Mouse (Mus musculus) liver, embryonic 13.5 days (tissue): ENCODE data around the gene Ercc6l. TPM values are rescaled to one million over a fixed set of nuclear protein-coding genes. Genes with fewer than 3 reads are reported as not detected.

ENCODE experiments used
- ATAC-seq: fragments of 200-750 bp; cut with Nextera tagmentation; 2 replicates; pipeline ENCODE4 v1.8.0; 2017; ENCODE audit warnings: low read depth, mild to moderate bottlenecking, moderate number of reproducible peaks, moderate library complexity
- DNase-seq: peaks from one replicate; pipeline ENCODE4 v3.0.0; 2022
- H3K27ac ChIP-seq: fragments of 300-500 bp; sonication (generic); 2 replicates; pipeline ENCODE4 v1.5.1; 2015; ENCODE audit warnings: moderate library complexity, mild to moderate bottlenecking, inconsistent platforms
- H3K27me3 ChIP-seq: fragments of 300-500 bp; sonication (generic); 2 replicates; pipeline ENCODE4 v1.6.1; 2015; ENCODE audit warnings: mild to moderate bottlenecking, inconsistent platforms
- H3K36me3 ChIP-seq: fragments of 300-500 bp; sonication (generic); 2 replicates; pipeline ENCODE4 v1.6.1; 2015; ENCODE audit warnings: mild to moderate bottlenecking, inconsistent platforms
- H3K4me1 ChIP-seq: fragments of 300-500 bp; sonication (generic); replicated peaks from 2 replicates; pipeline ENCODE4 v1.6.1; 2015; ENCODE audit warnings: inconsistent platforms
- H3K4me2 ChIP-seq: fragments of 300-500 bp; sonication (generic); 2 replicates; pipeline ENCODE4 v1.6.1; 2015; ENCODE audit warnings: inconsistent platforms, mild to moderate bottlenecking, moderate library complexity
- H3K4me3 ChIP-seq: fragments of 300-500 bp; sonication (generic); replicated peaks from 2 replicates; pipeline ENCODE4 v1.5.1; 2015; ENCODE audit warnings: mild to moderate bottlenecking, inconsistent platforms
- H3K9ac ChIP-seq: fragments of 300-500 bp; sonication (generic); 2 replicates; pipeline ENCODE4 v1.6.1; 2015; ENCODE audit warnings: mild to moderate bottlenecking, inconsistent platforms
- H3K9me3 ChIP-seq: fragments of 300-500 bp; sonication (generic); replicated peaks from 2 replicates; pipeline ENCODE4 v1.6.1; 2016; ENCODE audit warnings: inconsistent platforms
- WGBS: fragments of 180-500 bp; shearing (Covaris S2); methylation state at CpG from one replicate; pipeline ENCODE4 v1.1.7; 2015; ENCODE audit not compliant: insufficient replicate concordance; 5-methylcytosine and 5-hydroxymethylcytosine counted together
- polyA plus RNA-seq: library from polyadenylated mRNA; unstranded; fragments of >200 nt; fragmentation: Nextera tagmentation; extraction: Ambion mirVana; gene quantifications from 2 replicates; pipeline ENCODE4 v1.2.1, GENCODE M21; 2015

The Ercc6l gene
- polyA plus RNA-seq, result 11.9 and 16.2 TPM in 2 replicates

DNA sequence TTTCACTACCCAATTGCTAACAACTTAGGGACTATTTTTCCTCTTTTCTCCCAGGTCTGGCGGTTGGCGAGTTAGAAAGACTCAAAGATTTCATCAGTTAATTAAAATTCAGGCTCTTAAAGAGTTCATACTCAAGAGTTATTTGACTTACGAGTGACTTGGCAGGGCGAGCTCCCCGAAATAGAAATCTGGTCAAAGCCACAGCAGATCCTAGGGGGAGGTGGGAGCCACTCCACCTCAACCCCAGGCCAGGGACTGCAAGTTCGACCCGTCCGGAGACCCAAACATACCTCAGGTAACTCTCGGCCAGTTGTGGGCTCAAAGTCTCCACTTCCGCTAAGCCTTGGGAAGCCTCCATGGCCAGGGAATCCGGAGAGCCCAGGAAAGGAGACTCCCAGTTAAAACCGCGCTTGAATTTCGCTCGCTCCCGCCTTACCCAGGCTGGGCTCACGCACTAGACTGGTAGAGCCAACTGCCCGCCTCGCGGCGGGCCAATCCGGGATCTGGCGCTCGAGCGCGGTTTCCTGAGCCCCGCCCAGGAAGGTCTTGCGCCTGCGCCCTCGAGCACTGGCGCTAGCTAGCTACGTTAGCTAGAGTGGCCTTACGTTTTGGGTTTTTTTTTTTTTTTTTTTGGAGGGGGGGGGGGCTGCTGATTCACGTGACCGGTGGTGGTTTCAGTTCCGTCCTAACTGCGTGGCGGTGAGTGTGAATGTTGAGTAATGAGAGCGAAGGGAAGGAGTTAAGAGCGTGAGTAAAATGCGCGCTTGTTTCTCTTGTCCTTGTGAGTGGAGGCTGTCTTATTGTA is at the start of gene Ercc6l:
Gene Ercc6l, minus strand, starts transcription at position 474 of the 805 bp plus-strand sequence.
- Histone ChIP-seq H3K9ac (peak within 1 kb of the TSS; percentile 80), H3K9me3 (no peaks in the 10 kb centered on the region), H3K27ac (peak within 1 kb of the TSS; percentile 83), H3K4me1 (peaks cover 16% of the 10 kb centered on the region), H3K4me3 (peak within 1 kb of the TSS; percentile 72), H3K27me3 (no peaks in the 10 kb centered on the region), H3K4me2 (peak within 1 kb of the TSS; percentile 61), H3K36me3 (peaks cover 3% of the 10 kb centered on the region; the same call in 1 of the 2 replicates)
- ATAC-seq (peak; percentile 99), DNase-seq (peak; percentile 87)
- WGBS, result 9% methylated on average over 42 of the region's 42 CpGs

DNA sequence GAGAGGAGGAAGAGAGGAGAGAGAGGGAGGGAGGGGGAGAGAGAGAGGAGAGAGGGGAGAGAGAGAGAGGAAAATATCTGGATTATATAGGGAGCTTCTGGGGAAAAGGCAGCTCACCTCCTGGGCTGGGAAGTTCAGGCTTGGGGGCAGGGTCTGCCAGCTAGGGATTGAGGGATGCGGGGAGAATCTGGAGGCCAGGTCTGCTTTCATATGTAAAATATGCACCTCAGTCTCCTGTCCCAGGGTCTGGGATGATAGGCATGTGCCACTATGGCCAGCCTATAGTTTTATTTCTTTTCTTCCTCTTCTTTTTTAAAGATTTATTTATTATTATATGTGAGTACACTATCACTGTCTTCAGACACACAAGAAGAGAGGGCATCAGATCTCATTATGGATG is 33.9 kb upstream of the Ercc6l start:
- Histone ChIP-seq H3K4me1 (peaks cover 9% of the 10 kb centered on the region), H3K4me3 (no peak overlapping the region), H3K27me3 (0 out of 2 replicates have a peak, but pooled peaks cover 4% of the 10 kb centered on the region), H3K36me3 (peaks cover 16% of the 10 kb centered on the region), H3K4me2 (no peak overlapping the region), H3K9me3 (no peaks in the 10 kb centered on the region), H3K27ac (no peak overlapping the region), H3K9ac (no peak overlapping the region)
- no peak for DNase-seq
- 75% methylated on average over 1 of the region's 1 CpGs for whole genome bisulfite sequencing
- no peak for ATAC-seq

DNA sequence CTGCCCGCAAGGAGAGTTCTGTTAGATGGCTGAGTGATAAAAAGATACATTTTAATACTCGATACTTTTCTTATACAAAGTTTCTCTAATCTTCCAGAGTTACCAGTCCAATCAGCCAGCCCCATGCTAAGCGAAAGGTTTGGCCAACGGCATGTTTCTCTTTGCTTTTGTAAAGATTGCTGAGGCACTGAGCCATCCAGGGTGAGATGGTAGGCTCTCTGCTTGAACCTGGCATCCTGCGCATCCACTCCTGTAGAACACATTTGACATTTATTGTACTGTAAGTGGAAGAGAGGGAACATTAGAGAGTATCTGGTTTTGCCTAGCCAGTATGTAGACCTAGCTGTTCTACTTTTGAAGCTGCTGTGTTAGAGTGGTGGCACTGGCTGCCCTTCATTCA is 32.7 kb upstream of the Ercc6l start:
- 45% methylated on average over 5 of the region's 5 CpGs for WGBS
- peaks cover 27% of the 10 kb centered on the region for H3K36me3 ChIP-seq
- DNase-seq (no peak), ATAC-seq (peak; percentile 29; the same call in 1 of the 2 replicates)
- peaks cover 12% of the 10 kb centered on the region for H3K4me1 ChIP-seq
- peak overlapping the region; percentile 68 for H3K4me3 ChIP-seq
- no peaks in the 10 kb centered on the region for H3K9me3 ChIP-seq
- 0 out of 2 replicates have a peak, but pooled peaks cover 4% of the 10 kb centered on the region for H3K27me3 ChIP-seq
- H3K4me2 ChIP-seq, result peak overlapping the region; percentile 69
- H3K9ac ChIP-seq, result peak overlapping the region; percentile 33; the same call in 1 of the 2 replicates
- H3K27ac ChIP-seq, result no peak overlapping the region

DNA sequence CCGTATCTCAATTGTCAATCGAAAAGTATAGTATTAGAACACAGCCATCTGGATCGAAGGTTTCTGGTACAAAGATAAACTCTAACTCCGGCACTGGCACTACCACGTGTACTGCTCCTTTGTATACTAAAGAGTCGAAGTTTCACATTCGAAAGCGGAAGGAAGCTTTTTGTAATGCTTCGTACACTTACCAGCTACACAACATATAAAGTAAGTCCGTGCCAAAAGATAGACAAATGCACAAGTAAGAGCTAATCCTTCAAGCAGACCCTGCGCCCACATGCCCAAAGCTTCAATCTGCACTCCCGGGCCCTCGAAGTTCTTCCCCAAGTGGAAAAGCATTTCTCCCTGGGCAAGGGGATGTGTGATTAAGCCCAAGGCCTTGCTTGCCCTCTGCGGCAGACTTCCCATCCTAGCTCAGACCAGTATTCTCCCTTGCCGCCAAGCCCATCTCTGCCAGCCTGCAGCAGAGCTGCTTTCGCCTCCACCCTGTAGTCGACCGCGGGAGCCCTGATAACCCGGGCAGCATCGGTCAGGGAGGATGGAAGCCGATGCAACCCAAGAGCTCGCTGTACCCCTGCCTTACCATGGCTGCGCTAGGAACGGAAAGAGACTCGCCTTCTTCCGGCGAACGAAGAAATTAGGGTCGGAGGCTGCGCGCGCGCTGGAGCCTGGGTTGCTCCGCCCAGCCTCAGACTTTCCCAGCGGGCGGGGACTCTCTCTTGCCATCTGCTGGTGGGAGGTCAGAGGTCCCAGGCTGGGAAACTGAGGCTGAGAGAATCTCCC is 32.0 kb upstream of the Ercc6l start, which contains the start of gene Rps4x:
Gene Rps4x, minus strand, starts transcription at position 683 of the 786 bp plus-strand sequence.
- peak within 1 kb of the TSS; percentile 78 for H3K9ac ChIP-seq
- peak within 1 kb of the TSS; percentile 79 for H3K27ac ChIP-seq
- H3K36me3 ChIP-seq, result peaks cover 34% of the 10 kb centered on the region
- H3K4me3 ChIP-seq, result peak within 1 kb of the TSS; percentile 68
- peak within 1 kb of the TSS; percentile 69 for H3K4me2 ChIP-seq
- peaks cover 12% of the 10 kb centered on the region for H3K4me1 ChIP-seq
- 0 out of 2 replicates have a peak, but pooled peaks cover 4% of the 10 kb centered on the region for H3K27me3 ChIP-seq
- DNase-seq, result peak; percentile 69
- no peaks in the 10 kb centered on the region for H3K9me3 ChIP-seq
- WGBS, result 17% methylated on average over 37 of the region's 37 CpGs
- ATAC-seq, result peak; percentile 83

DNA sequence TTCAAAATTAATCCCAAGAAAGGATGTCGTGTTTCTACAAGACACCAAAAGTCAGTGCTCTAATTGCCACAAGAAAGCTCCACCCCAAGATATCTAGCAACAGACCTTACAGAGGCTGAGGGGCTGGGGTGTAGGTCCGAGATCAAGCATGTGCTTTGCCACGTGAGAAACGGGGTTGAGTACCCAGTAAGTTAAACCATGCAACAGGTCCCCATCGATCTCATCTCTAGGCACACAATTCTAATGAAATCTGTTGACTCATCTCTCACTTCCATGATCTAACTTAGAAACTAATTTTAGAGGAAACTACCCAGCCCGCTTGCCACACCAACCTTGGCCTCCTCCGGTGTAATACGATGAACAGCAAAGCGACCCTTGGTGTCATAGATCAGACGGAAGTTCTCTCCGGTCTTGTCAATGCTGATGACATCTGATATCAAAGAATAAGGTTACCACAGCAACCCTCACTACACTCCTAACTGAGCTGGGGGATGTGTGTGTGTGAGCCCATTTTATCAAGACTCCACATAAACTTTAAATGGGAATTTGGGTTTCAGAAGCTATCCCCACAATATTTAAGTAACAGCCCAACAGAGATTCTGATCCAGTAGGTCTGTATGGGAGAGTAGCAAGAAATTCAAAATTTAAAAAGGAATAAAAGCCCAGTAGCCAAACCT is 30.3 kb upstream of the Ercc6l start:
- WGBS, result 29% methylated on average over 11 of the region's 11 CpGs
- H3K9ac ChIP-seq, result peak overlapping the region; percentile 78
- ATAC-seq (no peak), DNase-seq (no peak)
- peaks cover 45% of the 10 kb centered on the region for H3K36me3 ChIP-seq
- no peaks in the 10 kb centered on the region for H3K27me3 ChIP-seq
- H3K4me1 ChIP-seq, result peaks cover 12% of the 10 kb centered on the region
- peak overlapping the region; percentile 79 for H3K27ac ChIP-seq
- H3K4me3 ChIP-seq, result peak overlapping the region; percentile 68
- H3K4me2 ChIP-seq, result peak overlapping the region; percentile 69
- no peaks in the 10 kb centered on the region for H3K9me3 ChIP-seq

DNA sequence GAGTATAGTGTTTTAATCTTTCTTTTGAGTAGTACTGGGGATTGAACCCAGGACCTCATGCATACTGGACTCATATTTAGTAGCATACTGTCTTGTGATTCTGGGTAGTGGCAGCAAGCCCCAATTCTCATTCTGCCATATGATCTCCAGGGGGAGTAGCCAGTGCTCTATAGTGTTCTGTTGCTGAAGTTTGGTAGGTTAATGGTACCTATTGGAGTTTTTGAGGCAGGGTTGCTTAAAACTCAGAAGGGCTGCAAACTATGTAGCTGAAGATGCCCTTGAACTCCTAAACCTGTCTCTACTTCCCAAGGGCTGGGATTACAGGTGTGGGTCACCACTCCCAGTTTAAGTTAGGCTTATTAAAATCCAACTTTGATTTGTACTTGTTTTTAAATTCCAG is 25.7 kb upstream of the Ercc6l start:
- H3K36me3 ChIP-seq, result peaks cover 45% of the 10 kb centered on the region
- ATAC-seq (no peak), DNase-seq (no peak)

DNA sequence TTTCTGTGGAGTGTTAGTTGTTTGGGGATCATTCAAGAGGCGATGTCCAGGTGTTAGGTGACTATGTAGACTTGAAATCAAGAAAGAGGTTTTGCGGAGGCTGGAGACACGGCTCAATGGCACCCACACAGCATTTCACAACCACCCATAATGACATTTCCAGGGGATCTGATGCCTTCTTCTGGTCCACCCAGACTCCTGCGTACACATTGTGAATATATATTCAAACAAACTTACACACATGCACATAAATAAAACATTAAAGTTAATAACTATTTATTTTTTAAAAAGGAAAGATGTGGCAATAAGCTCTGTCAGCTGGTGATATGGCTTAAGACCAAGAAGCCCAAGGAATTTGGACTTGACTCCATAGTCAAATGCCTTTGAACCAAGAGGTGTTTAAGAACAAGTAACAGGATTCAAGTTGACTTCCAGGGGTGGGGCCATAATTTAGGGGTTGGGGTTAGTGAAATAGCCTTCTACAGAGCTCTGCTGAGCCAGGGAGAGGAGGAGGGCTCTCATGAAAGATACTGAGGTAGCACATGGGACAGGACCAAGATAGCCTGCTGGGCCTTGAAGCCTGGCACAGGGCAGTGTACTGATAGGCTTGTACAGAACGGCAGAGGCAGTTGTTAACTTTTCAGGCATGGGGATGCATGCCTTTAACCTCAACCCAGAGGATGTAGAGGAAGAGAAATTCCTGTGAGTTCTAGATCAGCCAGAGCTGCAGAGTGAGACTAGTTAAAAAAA is 18.8 kb upstream of the Ercc6l start:
- 73% methylated on average over 5 of the region's 5 CpGs for WGBS

More for the DNA sequence above, 25.7 kb upstream of the Ercc6l start:
- Histone ChIP-seq H3K4me2 (no peak overlapping the region), H3K27ac (no peak overlapping the region), H3K27me3 (no peaks in the 10 kb centered on the region), H3K4me1 (peaks cover 18% of the 10 kb centered on the region), H3K4me3 (no peak overlapping the region), H3K9ac (no peak overlapping the region), H3K9me3 (no peaks in the 10 kb centered on the region)

DNA sequence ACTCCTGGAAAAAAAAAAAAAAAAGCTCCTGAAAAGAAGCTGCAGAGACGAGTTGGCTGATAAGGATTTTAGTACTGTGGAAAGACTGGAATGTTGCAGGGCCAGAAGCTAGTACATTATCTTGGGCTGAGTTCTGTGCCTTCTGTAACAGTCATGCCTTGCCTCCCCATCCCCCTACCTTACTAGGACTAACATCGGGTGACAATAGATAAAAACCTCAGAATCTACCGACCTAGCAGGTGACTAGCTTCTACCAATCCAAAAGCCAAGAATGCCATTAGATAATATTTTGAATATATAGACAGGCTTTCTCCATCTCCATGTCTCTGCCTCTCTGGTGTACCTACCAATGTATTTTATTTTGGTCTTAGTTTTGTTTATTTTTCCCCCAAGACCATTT is 14.0 kb upstream of the Ercc6l start:
- no peak overlapping the region; the same call in 1 of the 2 replicates for H3K9ac ChIP-seq
- DNase-seq (peak; percentile 26), ATAC-seq (peak; percentile 89)
- peaks cover 10% of the 10 kb centered on the region; the same call in 1 of the 2 replicates for H3K4me1 ChIP-seq
- WGBS, result 13% methylated on average over 3 of the region's 3 CpGs
- no peak overlapping the region for H3K4me2 ChIP-seq
- H3K27ac ChIP-seq, result peak overlapping the region; percentile 45; the same call in 1 of the 2 replicates
- H3K9me3 ChIP-seq, result no peaks in the 10 kb centered on the region
- H3K4me3 ChIP-seq, result no peak overlapping the region
- H3K27me3 ChIP-seq, result peaks cover 2% of the 10 kb centered on the region; the same call in 1 of the 2 replicates
- no peaks in the 10 kb centered on the region for H3K36me3 ChIP-seq

More for the DNA sequence above, 18.8 kb upstream of the Ercc6l start:
- ATAC-seq, result peak; percentile 68; the same call in 1 of the 2 replicates
- Histone ChIP-seq H3K4me1 (peaks cover 11% of the 10 kb centered on the region), H3K4me3 (no peak overlapping the region), H3K4me2 (no peak overlapping the region), H3K9me3 (no peaks in the 10 kb centered on the region), H3K27ac (no peak overlapping the region), H3K9ac (no peak overlapping the region), H3K27me3 (no peaks in the 10 kb centered on the region), H3K36me3 (no peaks in the 10 kb centered on the region)
- DNase-seq, result no peak

DNA sequence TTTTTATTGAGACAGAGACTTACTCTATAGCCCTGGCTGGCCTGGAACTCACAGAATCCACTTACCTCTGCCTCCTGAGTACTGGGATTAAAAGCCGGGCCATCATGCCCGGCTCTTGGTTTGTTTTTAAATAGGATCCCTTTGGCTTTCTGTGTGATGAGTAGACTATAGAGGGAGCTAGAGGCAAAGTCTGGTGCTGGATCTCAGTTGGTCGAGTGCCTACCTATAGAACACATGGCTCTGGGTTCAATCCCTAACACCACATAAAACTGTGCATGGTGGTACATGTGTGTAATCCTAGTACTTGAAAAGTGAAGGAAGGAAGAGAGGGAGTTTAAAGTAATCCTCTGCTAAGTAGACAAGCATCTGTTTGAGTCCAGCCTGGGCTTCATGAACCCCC is 13.2 kb upstream of the Ercc6l start:
- Histone ChIP-seq H3K4me1 (peaks cover 10% of the 10 kb centered on the region; the same call in 1 of the 2 replicates), H3K27ac (peak overlapping the region; percentile 45; the same call in 1 of the 2 replicates), H3K4me3 (no peak overlapping the region), H3K9me3 (no peaks in the 10 kb centered on the region), H3K9ac (no peak overlapping the region; the same call in 1 of the 2 replicates), H3K27me3 (peaks cover 2% of the 10 kb centered on the region; the same call in 1 of the 2 replicates), H3K4me2 (no peak overlapping the region), H3K36me3 (no peaks in the 10 kb centered on the region)
- ATAC-seq (no peak), DNase-seq (no peak)
- 39% methylated on average over 3 of the region's 3 CpGs for WGBS

DNA sequence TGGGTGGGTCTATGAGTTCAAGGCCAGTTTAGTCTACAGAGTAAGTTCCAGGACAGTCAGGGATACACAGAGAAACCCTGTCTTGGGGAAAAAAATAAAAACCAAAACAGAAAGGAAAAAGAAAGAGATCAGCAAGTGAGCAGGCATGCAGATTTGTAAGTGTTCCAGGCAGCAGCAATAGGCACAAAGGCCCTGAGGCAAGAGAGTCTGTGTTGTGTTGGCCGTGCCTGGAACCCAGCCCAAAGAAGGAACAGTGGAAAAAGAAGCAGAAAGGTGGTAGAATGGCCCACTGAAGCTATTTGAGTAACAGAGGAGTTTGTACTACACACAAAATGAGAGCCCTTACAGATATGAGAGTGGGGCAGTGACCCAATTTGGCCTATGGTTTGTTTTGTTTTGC is 12.8 kb upstream of the Ercc6l start:
- Histone ChIP-seq H3K4me2 (no peak overlapping the region), H3K27me3 (peaks cover 2% of the 10 kb centered on the region; the same call in 1 of the 2 replicates), H3K9ac (no peak overlapping the region), H3K4me1 (peaks cover 10% of the 10 kb centered on the region; the same call in 1 of the 2 replicates), H3K9me3 (no peaks in the 10 kb centered on the region), H3K27ac (no peak overlapping the region), H3K36me3 (no peaks in the 10 kb centered on the region), H3K4me3 (no peak overlapping the region)
- ATAC-seq, result no peak
- DNase-seq, result no peak
- 64% methylated on average over 1 of the region's 1 CpGs for WGBS
